Mouse (Mus musculus): ENCODE results near the gene Ryr1. TPM values are rescaled to one million over a fixed set of nuclear protein-coding genes. Genes with fewer than 3 reads are reported as not detected.
"Not testable (repeated sequence)": the region's sequence is repeated elsewhere in the genome, so short reads cannot be mapped to it uniquely, and the experiment has no call there.

The Ryr1 gene
- polyA plus RNA-seq, 1 experiment from 2014 or later, result 0.09 TPM

DNA sequence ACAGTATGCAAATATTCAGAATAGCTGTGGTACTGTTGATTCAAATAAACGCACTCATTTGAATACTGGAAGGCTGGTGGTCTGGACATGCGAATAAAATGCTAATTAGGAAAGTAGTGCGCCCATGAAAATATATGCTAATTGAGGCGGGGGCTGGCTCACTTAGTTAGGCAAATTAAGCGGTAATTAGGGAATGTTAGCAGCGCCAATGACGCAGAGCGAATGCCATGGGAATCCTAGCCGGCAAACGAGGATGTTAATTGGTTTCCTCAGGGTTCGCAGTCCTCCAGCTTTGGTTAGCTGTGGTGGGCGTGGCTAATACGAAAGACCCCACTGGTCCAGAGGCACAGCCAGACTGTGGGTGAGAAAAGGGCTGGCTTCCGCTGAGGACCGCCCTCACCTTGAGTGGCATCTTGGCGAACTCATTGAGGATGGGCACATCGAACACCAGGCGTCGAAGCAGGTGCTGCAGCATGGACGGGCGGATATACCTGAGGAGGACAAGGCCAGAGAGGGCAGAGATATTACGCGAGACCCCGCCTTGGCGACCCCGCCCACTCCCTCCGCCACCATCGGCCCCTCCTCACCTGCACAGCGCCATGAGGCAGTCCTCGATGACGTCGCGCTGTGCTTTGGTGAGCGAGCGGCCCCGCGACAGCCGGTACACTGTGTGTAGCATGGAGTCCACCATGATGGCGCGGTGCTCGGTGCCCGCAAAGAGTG lies 53.6 kb downstream of the Ryr1 start:
- Histone ChIP-seq H3K4me1 (replicated peaks) (peaks cover 6% of the 10 kb centered on the region), H3K36me3 (no peaks in the 10 kb centered on the region), H3K9me3 (replicated peaks) (no peaks in the 10 kb centered on the region), H3K4me3 (peak overlapping the region; percentile 32), H3K27ac (no peak overlapping the region), H3K4me2 (peak overlapping the region; percentile 49), H3K9ac (no peak overlapping the region), H3K27me3 (peaks cover 65% of the 10 kb centered on the region)
- WGBS, result 5% methylated on average over 42 of the region's 42 CpGs
- ATAC-seq (replicated peaks; ENCODE audit: insufficient number of reproducible peaks, insufficient read depth, low FRiP score, low read depth), result no peak; the same call in 1 of the 2 replicates

DNA sequence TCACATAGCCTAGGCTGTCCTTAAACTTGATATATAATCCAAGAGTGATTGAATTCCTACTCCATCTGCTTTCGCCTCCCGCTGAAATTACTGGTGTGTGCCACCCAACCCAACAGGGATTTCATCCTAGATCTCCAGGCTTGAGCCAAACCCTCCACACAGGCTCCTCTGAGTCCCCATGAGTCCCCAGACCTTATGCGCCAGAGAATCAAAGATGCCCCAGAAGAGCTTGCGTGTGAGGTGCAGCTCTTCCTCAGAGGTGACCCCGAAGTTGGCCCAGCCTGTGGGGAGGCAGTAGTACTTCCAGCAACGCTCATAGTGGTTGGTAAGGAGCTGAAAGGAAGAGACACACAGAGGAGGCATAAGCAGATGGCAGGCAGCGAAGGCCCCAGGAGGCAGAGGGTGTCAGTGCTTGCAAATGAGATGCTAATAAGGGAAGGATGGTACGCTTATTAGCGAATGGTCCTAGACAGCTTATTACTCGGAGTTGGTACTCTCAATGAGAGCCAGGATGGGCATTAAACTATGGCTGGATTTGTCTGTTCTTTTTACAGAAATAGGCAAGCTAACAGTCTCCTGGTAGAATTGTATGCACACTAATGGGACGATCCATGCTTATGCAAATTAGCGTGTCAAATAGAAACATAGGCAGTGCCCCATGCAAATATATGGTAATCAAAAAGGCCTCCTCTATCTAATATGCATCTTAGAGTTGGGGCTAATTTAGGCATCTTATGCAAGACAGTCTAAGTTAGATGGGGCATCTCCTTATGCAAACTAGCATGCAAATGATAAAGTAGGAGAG lies 54.4 kb downstream of the Ryr1 start:
- H3K9me3 ChIP-seq (replicated peaks), result no peaks in the 10 kb centered on the region
- no peak overlapping the region for H3K4me3 ChIP-seq
- 69% methylated on average over 12 of the region's 12 CpGs for WGBS
- no peak overlapping the region for H3K4me2 ChIP-seq
- H3K4me1 ChIP-seq (replicated peaks), result peaks cover 6% of the 10 kb centered on the region
- no peaks in the 10 kb centered on the region for H3K36me3 ChIP-seq
- H3K9ac ChIP-seq, result no peak overlapping the region
- ATAC-seq (replicated peaks; ENCODE audit: insufficient number of reproducible peaks, insufficient read depth, low FRiP score, low read depth), result no peak
- H3K27ac ChIP-seq, result no peak overlapping the region
- peaks cover 68% of the 10 kb centered on the region for H3K27me3 ChIP-seq

DNA sequence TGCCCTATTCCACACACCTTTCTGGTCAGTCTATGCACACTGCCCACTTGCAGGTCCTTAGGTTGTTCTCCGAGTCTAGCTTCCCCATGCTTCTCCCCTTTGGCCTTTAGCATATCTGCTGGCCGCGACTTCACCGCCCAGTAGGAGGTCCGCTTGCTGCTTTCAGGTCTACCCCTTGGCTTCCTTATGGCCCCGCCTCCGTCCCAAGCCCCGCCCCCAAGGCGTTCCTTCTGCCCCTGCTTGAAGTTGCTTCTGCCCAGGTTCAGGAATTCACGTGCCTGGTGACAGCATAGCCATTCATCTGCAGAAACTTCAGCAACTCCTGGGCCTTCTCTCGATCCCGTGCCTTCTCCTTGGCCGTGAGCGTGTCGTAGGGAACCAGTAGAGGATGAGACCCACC lies 57.2 kb downstream of the Ryr1 start:
- Histone ChIP-seq H3K9me3 (replicated peaks) (no peaks in the 10 kb centered on the region), H3K36me3 (no peaks in the 10 kb centered on the region), H3K9ac (no peak overlapping the region), H3K4me1 (replicated peaks) (peaks cover 6% of the 10 kb centered on the region), H3K4me2 (no peak overlapping the region), H3K27me3 (peaks cover 61% of the 10 kb centered on the region), H3K27ac (no peak overlapping the region), H3K4me3 (no peak overlapping the region)
- WGBS, result 8% methylated on average over 15 of the region's 15 CpGs
- no peak for ATAC-seq (replicated peaks; ENCODE audit: insufficient number of reproducible peaks, insufficient read depth, low FRiP score, low read depth)

DNA sequence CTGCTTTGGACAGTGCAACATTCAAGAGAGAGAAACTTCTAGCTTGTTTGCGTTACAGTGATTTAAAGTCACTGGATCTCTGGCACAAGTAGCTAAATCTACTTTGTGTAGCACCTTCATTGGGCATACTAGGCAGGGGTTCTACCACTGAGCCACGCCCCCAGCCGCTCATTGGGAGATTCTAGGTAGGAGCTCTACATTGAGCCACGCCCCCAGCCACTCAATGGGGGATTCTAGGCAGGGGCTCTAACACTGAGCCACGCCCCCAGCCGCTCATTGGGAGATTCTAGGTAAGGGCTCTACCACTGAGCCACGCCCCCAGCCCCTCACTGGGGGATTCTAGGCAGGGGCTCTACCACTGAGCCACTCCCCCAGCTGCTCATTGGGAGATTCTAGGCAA lies 61.5 kb downstream of the Ryr1 start:
- H3K9me3 ChIP-seq (replicated peaks); ATAC-seq (replicated peaks; ENCODE audit: insufficient number of reproducible peaks, insufficient read depth, low FRiP score, low read depth); H3K9ac ChIP-seq; H3K27ac ChIP-seq; H3K4me3 ChIP-seq; H3K4me2 ChIP-seq; H3K4me1 ChIP-seq (replicated peaks); H3K36me3 ChIP-seq: not testable (repeated sequence)
- WGBS, result 54% methylated on average over 7 of the region's 7 CpGs
- H3K27me3 ChIP-seq, result peaks cover 50% of the 10 kb centered on the region

DNA sequence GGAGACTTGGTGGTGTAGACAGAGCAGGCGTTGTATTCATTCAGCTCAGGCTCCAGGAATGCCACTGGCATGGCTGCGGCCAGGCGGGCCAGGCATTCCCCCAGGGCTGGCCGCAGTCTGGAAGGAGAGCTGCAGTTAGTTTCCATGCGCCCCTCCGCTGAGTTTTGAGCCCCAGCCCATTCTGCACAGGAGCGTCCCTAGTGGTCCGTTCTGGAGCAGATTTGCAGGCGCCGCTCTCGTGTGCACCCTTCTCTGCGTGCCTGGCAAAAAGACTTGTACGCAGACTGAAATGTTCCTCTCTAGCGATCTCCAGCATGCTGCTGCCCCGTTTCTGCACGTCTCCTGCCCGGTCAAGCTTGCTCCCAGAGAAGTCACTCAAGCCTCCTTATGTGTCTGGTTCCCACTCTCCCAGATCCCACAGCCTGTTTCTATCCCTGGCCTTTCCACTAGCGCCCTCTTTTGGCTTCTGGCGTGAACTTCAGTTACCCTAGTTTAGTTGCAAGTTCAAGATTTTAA lies 63.4 kb downstream of the Ryr1 start:
- no peak overlapping the region for H3K4me3 ChIP-seq
- no peaks in the 10 kb centered on the region for H3K9me3 ChIP-seq (replicated peaks)
- H3K36me3 ChIP-seq, result no peaks in the 10 kb centered on the region
- ATAC-seq (replicated peaks; ENCODE audit: insufficient number of reproducible peaks, insufficient read depth, low FRiP score, low read depth), result no peak
- no peaks in the 10 kb centered on the region for H3K4me1 ChIP-seq (replicated peaks)
- no peak overlapping the region for H3K27ac ChIP-seq
- no peak overlapping the region for H3K4me2 ChIP-seq
- peaks cover 49% of the 10 kb centered on the region for H3K27me3 ChIP-seq
- no peak overlapping the region for H3K9ac ChIP-seq
- 8% methylated on average over 19 of the region's 19 CpGs for WGBS

DNA sequence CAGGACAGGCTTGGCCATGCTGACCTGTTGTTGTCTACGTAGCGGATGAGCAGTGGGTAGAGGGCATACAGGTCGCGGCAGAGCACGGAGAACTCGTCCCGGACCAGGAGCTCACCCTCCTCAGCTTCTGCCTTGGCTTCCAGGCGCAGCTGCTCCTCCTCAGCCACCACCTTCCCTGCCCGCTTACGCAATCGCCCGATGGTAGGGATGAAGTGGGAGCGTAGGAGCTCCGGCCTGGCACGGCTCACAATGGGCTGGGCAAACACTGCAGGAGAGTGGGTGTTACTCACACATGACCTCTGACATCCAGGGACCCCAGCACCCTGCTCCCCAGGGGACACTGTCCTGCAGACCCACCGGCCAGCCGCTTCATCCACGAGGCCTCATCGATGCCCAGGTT lies 65.5 kb downstream of the Ryr1 start:
- H3K27me3 ChIP-seq, result peaks cover 62% of the 10 kb centered on the region
- H3K27ac ChIP-seq, result no peak overlapping the region
- H3K9ac ChIP-seq, result no peak overlapping the region
- ATAC-seq (replicated peaks; ENCODE audit: insufficient number of reproducible peaks, insufficient read depth, low FRiP score, low read depth), result no peak
- no peak overlapping the region for H3K4me3 ChIP-seq
- no peak overlapping the region for H3K4me2 ChIP-seq
- no peaks in the 10 kb centered on the region for H3K4me1 ChIP-seq (replicated peaks)
- WGBS, result 78% methylated on average over 19 of the region's 19 CpGs
- no peaks in the 10 kb centered on the region for H3K36me3 ChIP-seq
- no peaks in the 10 kb centered on the region for H3K9me3 ChIP-seq (replicated peaks)

DNA sequence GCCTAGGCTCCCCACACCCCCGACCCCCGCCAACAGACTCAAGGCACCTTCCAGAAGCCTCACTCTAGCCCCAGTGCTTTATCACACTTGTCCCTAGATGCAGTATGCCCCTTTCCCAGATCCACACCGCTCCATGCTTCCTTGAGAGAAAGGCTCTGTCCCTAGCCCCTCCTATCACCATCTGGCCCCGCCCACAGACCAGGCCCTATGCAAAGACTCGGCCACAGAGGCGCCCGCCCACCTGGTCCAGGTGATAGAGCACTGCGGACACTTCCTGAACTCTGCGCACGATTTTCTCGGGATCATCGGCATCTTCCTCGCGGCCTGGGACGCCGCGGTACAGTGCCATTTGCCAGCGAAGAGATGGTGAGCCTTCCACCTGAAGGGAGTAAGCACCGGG lies 72.2 kb downstream of the Ryr1 start:
- ATAC-seq (replicated peaks; ENCODE audit: insufficient number of reproducible peaks, insufficient read depth, low FRiP score, low read depth), result no peak
- no peak overlapping the region for H3K27ac ChIP-seq
- no peak overlapping the region for H3K4me2 ChIP-seq
- no peaks in the 10 kb centered on the region for H3K9me3 ChIP-seq (replicated peaks)
- H3K9ac ChIP-seq, result no peak overlapping the region
- 4% methylated on average over 19 of the region's 19 CpGs for WGBS
- no peaks in the 10 kb centered on the region for H3K36me3 ChIP-seq
- H3K4me1 ChIP-seq (replicated peaks), result no peaks in the 10 kb centered on the region
- peaks cover 68% of the 10 kb centered on the region for H3K27me3 ChIP-seq
- no peak overlapping the region for H3K4me3 ChIP-seq

DNA sequence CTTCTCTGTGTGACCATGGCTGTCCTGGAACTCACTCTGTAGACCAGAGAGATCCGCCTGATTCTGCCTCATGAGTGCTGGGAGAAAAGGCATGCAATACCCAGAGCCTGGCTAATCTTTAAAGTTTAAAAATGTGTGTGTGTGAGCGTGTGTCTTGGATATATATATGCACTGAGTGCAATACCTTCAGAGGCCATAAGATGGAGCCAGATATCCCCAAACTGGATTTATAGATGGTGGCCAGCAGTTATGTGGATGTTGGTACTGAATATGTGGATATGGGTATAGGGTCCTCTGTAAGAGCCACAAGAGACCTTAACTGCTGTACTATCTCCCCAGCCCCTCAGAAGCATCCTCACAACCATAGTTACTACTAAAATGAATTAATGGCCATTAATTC lies 74.2 kb downstream of the Ryr1 start:
- no peak overlapping the region for H3K4me3 ChIP-seq
- ATAC-seq (replicated peaks; ENCODE audit: insufficient number of reproducible peaks, insufficient read depth, low FRiP score, low read depth), result no peak
- no peaks in the 10 kb centered on the region for H3K36me3 ChIP-seq
- no peak overlapping the region for H3K27ac ChIP-seq
- peaks cover 59% of the 10 kb centered on the region for H3K27me3 ChIP-seq
- H3K9me3 ChIP-seq (replicated peaks), result no peaks in the 10 kb centered on the region
- H3K9ac ChIP-seq, result no peak overlapping the region
- H3K4me2 ChIP-seq, result no peak overlapping the region
- WGBS, result 46% methylated on average over 2 of the region's 2 CpGs
- no peaks in the 10 kb centered on the region for H3K4me1 ChIP-seq (replicated peaks)

DNA sequence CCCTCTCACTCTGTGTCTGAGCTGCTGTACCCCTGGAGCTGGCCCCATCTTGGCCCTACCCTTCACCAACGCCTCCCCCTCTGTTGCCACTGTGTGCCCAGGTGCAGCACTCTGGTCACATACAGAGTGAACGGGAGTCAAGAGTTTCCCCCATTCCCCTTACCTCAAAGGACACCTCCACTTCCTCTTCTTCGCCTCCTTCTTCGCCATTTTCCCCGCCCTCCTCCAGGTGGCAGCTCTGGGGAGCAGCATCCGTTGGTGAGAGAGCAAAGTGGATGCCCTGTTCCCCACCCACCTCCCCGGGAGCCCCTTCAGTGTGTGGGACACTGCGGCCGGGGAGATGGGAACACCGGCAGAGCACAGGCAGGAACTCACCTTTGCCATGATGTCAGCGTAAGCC lies 76.4 kb downstream of the Ryr1 start:
- WGBS, result 70% methylated on average over 11 of the region's 11 CpGs

DNA sequence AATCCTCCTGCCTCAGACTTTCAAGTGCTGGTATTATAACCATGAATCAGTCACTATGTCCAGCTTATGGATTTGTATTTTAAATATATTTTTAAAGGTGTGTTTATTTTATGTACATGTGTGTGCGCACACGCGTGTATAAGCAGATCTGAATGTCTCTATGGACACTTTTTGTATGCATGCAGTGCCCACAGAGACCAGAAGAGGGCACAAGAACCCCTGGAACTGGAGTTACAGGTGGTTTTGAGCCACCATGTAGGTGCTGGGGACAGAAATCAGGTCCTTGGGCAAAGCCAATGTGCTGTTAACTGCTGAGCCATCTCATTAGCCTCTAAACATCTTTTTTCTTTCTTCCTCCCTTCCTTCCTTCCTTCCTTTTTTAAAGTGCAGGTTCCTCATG lies 76.9 kb downstream of the Ryr1 start:
- H3K27ac ChIP-seq, result no peak overlapping the region
- H3K9ac ChIP-seq, result no peak overlapping the region
- no peak for ATAC-seq (replicated peaks; ENCODE audit: insufficient number of reproducible peaks, insufficient read depth, low FRiP score, low read depth)
- no peak overlapping the region for H3K4me3 ChIP-seq
- H3K27me3 ChIP-seq, result peaks cover 43% of the 10 kb centered on the region
- peaks cover 7% of the 10 kb centered on the region for H3K4me1 ChIP-seq (replicated peaks)
- H3K4me2 ChIP-seq, result no peak overlapping the region
- WGBS, result 84% methylated on average over 3 of the region's 3 CpGs
- no peaks in the 10 kb centered on the region for H3K9me3 ChIP-seq (replicated peaks)
- no peaks in the 10 kb centered on the region for H3K36me3 ChIP-seq

More for the DNA sequence above, 76.4 kb downstream of the Ryr1 start:
- Histone ChIP-seq H3K4me3 (no peak overlapping the region), H3K27me3 (peaks cover 48% of the 10 kb centered on the region), H3K4me2 (no peak overlapping the region), H3K36me3 (no peaks in the 10 kb centered on the region), H3K9me3 (replicated peaks) (no peaks in the 10 kb centered on the region), H3K27ac (no peak overlapping the region), H3K9ac (no peak overlapping the region), H3K4me1 (replicated peaks) (peaks cover 3% of the 10 kb centered on the region)
- ATAC-seq (replicated peaks; ENCODE audit: insufficient number of reproducible peaks, insufficient read depth, low FRiP score, low read depth), result no peak

DNA sequence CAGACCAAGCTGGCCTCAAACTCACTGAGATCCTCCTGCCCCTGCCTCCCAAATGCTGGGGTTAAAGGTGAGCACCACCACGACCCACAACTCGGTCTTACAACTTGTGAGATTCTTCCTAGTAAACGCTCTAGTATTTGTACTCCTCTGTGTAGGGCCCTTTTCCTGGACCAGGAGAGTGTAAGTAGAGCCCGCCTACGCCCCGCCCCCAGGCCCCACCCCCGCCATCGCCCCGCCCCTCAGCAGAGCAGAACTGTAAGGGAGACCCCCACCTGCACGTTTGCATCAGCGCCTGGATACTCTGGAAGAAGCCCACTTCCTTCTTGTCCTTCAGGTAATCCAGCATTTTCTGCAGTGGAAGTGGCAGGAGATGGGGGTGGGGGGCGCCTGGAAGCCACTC lies 78.4 kb downstream of the Ryr1 start:
- H3K4me1 ChIP-seq (replicated peaks), result peaks cover 7% of the 10 kb centered on the region
- ATAC-seq (replicated peaks; ENCODE audit: insufficient number of reproducible peaks, insufficient read depth, low FRiP score, low read depth), result no peak
- WGBS, result 6% methylated on average over 12 of the region's 12 CpGs
- no peaks in the 10 kb centered on the region for H3K36me3 ChIP-seq
- H3K27me3 ChIP-seq, result peaks cover 28% of the 10 kb centered on the region
- no peak overlapping the region for H3K4me3 ChIP-seq
- H3K9ac ChIP-seq, result no peak overlapping the region
- H3K9me3 ChIP-seq (replicated peaks), result no peaks in the 10 kb centered on the region
- H3K27ac ChIP-seq, result no peak overlapping the region
- H3K4me2 ChIP-seq, result no peak overlapping the region

Measured in heart, embryonic 15.5 days (tissue).